Mouse (Mus musculus) myocyte (in vitro differentiated cells): ENCODE measurements around the gene Cebpb.

Experiments
- CEBPB ChIP-seq: IDR thresholded peaks from 2 replicates; pipeline ENCODE4 v1.6.1; 2011; ENCODE audit warnings: mild to moderate bottlenecking, moderate library complexity; ENCODE audit not compliant: poor library complexity, insufficient read depth, severe bottlenecking
- E2F4 ChIP-seq: IDR thresholded peaks from one replicate; pipeline ENCODE4 v1.6.1; 2011; ENCODE audit warnings: mild to moderate bottlenecking, control low read depth, moderate library complexity; ENCODE audit not compliant: insufficient read depth
- MAX ChIP-seq: IDR thresholded peaks from one replicate; pipeline ENCODE4 v1.6.1; 2011; ENCODE audit warnings: low read depth, mild to moderate bottlenecking, control low read depth
- MYOD1 ChIP-seq, 3 experiments: IDR thresholded peaks; one replicate each; pipeline ENCODE4 v1.6.1; 2011; ENCODE audit warnings: control low read depth in 2 of 3, low read depth in 2 of 3, mild to moderate bottlenecking in 2 of 3, moderate library complexity in 1 of 3; ENCODE audit not compliant: insufficient read length in 2 of 3, control insufficient read depth in 1 of 3
- POLR2A ChIP-seq: IDR thresholded peaks from one replicate; pipeline ENCODE4 v1.6.1; 2011; ENCODE audit warnings: low read depth, mild to moderate bottlenecking, control low read depth, moderate library complexity; ENCODE audit not compliant: insufficient read length
- POLR2AphosphoS2 ChIP-seq: IDR thresholded peaks from one replicate; pipeline ENCODE4 v1.6.1; 2011; ENCODE audit warnings: low read depth, control low read depth; ENCODE audit not compliant: insufficient read length
- REST ChIP-seq: IDR thresholded peaks from one replicate; pipeline ENCODE4 v1.6.1; 2011; ENCODE audit warnings: mild to moderate bottlenecking, control low read depth, moderate library complexity; ENCODE audit not compliant: insufficient read depth, insufficient read length
- TCF12 ChIP-seq: IDR thresholded peaks from one replicate; pipeline ENCODE4 v1.6.1; 2011; ENCODE audit warnings: mild to moderate bottlenecking, control low read depth; ENCODE audit not compliant: poor library complexity, insufficient read depth, severe bottlenecking
- USF1 ChIP-seq: IDR thresholded peaks from one replicate; pipeline ENCODE4 v1.6.1; 2011; ENCODE audit warnings: low read depth, mild to moderate bottlenecking, control low read depth, moderate library complexity

GRCm38 (mm10) chr2:167691410-167691809 is 2.7 kb downstream of the Cebpb start:
- TF ChIP-seq MAX, result no peak
- no peak for TF ChIP-seq POLR2A
- TF ChIP-seq POLR2AphosphoS2, result no peak
- TF ChIP-seq TCF12, result no peak
- TF ChIP-seq MYOD1 (IDR thresholded peaks at IDR 0.05; ENCODE audit: control insufficient read depth in 1 of 3, insufficient read length in 2 of 3, low read depth in 2 of 3), result no peak
- TF ChIP-seq CEBPB, result no peak
- TF ChIP-seq REST, result no peak
- TF ChIP-seq E2F4, result no peak
- no peak for TF ChIP-seq USF1
